Mouse (Mus musculus) myocyte (in vitro differentiated cells): ENCODE data around the gene Bhmt.

ENCODE experiments used
- CEBPB ChIP-seq: IDR thresholded peaks from 2 replicates; pipeline ENCODE4 v1.6.1; 2011; ENCODE audit warnings: mild to moderate bottlenecking, moderate library complexity; ENCODE audit not compliant: poor library complexity, insufficient read depth, severe bottlenecking
- E2F4 ChIP-seq: IDR thresholded peaks from one replicate; pipeline ENCODE4 v1.6.1; 2011; ENCODE audit warnings: mild to moderate bottlenecking, control low read depth, moderate library complexity; ENCODE audit not compliant: insufficient read depth
- MAX ChIP-seq: IDR thresholded peaks from one replicate; pipeline ENCODE4 v1.6.1; 2011; ENCODE audit warnings: low read depth, mild to moderate bottlenecking, control low read depth
- MYOD1 ChIP-seq, 3 experiments: IDR thresholded peaks; one replicate each; pipeline ENCODE4 v1.6.1; 2011; ENCODE audit warnings: control low read depth in 2 of 3, low read depth in 2 of 3, mild to moderate bottlenecking in 2 of 3, moderate library complexity in 1 of 3; ENCODE audit not compliant: insufficient read length in 2 of 3, control insufficient read depth in 1 of 3
- MYOG ChIP-seq, 3 experiments: IDR thresholded peaks; one replicate each; pipeline ENCODE4 v1.6.1; 2011; ENCODE audit warnings: control low read depth in 2 of 3, low read depth in 2 of 3, mild to moderate bottlenecking in 2 of 3; ENCODE audit not compliant: insufficient read length in 2 of 3, control insufficient read depth in 1 of 3, insufficient read depth in 1 of 3
- POLR2A ChIP-seq: IDR thresholded peaks from one replicate; pipeline ENCODE4 v1.6.1; 2011; ENCODE audit warnings: low read depth, mild to moderate bottlenecking, control low read depth, moderate library complexity; ENCODE audit not compliant: insufficient read length
- POLR2AphosphoS2 ChIP-seq: IDR thresholded peaks from one replicate; pipeline ENCODE4 v1.6.1; 2011; ENCODE audit warnings: low read depth, control low read depth; ENCODE audit not compliant: insufficient read length
- REST ChIP-seq: IDR thresholded peaks from one replicate; pipeline ENCODE4 v1.6.1; 2011; ENCODE audit warnings: mild to moderate bottlenecking, control low read depth, moderate library complexity; ENCODE audit not compliant: insufficient read depth, insufficient read length
- TCF12 ChIP-seq: IDR thresholded peaks from one replicate; pipeline ENCODE4 v1.6.1; 2011; ENCODE audit warnings: mild to moderate bottlenecking, control low read depth; ENCODE audit not compliant: poor library complexity, insufficient read depth, severe bottlenecking
- TCF3 ChIP-seq: IDR thresholded peaks from one replicate; pipeline ENCODE4 v1.6.1; 2011; ENCODE audit warnings: low read depth, control low read depth; ENCODE audit not compliant: insufficient read length
- USF1 ChIP-seq: IDR thresholded peaks from one replicate; pipeline ENCODE4 v1.6.1; 2011; ENCODE audit warnings: low read depth, mild to moderate bottlenecking, control low read depth, moderate library complexity

DNA sequence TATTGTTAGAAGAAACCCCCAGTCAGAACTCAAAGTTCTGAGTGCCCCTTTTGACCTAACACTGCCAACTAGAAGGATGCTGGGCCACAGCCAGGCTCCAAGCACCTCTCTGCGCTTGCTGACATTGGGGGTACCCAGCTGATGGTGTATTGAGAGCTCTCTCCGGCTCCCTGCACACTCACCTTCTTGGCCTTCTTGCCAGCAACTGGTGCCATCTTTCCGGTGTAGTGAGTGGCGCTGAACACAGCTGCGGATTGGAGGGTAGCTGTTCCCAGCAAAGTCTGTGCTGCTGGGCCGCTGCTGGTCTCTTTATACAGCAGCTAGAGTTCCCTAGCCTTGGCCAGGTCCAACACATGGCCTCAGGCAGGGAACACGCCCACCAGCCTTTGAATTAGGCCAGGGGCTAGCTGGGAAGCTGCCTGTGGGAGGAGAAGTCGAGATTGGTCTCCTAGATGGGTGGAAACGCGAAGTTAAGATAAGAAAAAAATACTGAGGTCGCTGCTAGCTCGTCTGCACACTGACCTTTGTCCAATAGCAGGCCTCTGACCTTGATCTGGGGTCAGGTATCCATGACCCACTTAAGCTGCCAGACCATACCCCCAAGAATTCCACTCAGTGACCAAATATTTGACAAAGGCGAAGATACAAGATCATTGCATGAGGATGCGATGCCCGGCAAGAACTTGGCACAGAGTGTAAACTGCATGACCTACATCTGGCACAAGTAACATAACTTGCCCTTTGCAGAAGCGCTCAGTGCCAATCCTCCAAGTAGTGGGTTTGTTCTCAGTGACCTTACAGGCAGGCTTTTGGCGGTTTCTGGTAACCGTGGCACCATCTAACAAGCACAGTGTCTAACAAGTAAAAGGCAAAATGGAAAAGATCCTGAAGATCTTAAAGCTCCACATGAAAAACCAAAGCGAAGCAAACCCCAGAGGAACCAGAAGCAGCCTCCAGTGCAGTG is at the start of gene Bhmt:
- TF ChIP-seq MAX (no peak), POLR2A (no peak), REST (no peak), CEBPB (no peak), POLR2AphosphoS2 (no peak), TCF12 (no peak), MYOG (IDR thresholded peaks at IDR 0.05; ENCODE audit: control insufficient read depth in 1 of 3, insufficient read depth in 1 of 3, insufficient read length in 2 of 3, low read depth in 2 of 3) (no peak), E2F4 (no peak), MYOD1 (IDR thresholded peaks at IDR 0.05; ENCODE audit: control insufficient read depth in 1 of 3, insufficient read length in 2 of 3, low read depth in 2 of 3) (no peak), USF1 (no peak), TCF3 (no peak)
